Mouse (Mus musculus) skeletal muscle tissue, adult 2 months (tissue): Measurements from ENCODE around the gene Phf10.
"Not testable (repeated sequence)": the region's sequence is repeated elsewhere in the genome, so short reads cannot be mapped to it uniquely, and the experiment has no call there.

Experiments used
- DNase-seq: peaks from one replicate; pipeline ENCODE4 v3.0.0-alpha.2; 2012; ENCODE audit warnings: low read depth, low spot score

Gene Phf10

GRCm38 (mm10) chr17:14960951-14961556 is at the start of gene Phf10:
Phf10 (minus strand) TSS chr17:14961273.
- DNase-seq = not testable (repeated sequence)

- not testable (repeated sequence) for DNase-seq
Observed at GRCm38 (mm10) chr17:15009706-15010413, 48.8 kb upstream of the Phf10 start, which contains the start of gene Gm3435. Gm3435 (plus strand) TSS chr17:15010176.

GRCm38 (mm10) chr17:15009088-15009487 is 48.0 kb upstream of the Phf10 start:
- DNase-seq = not testable (repeated sequence)

- not testable (repeated sequence) for DNase-seq
Observed at GRCm38 (mm10) chr17:15000047-15000446, 39.0 kb upstream of the Phf10 start.

GRCm38 (mm10) chr17:14994140-14994539 is 33.1 kb upstream of the Phf10 start:
- DNase-seq = not testable (repeated sequence)

- not testable (repeated sequence) for DNase-seq
Observed at GRCm38 (mm10) chr17:14993139-14993832, 32.2 kb upstream of the Phf10 start.

GRCm38 (mm10) chr17:14992522-14993138 is 31.6 kb upstream of the Phf10 start:
- not testable (repeated sequence) for DNase-seq

GRCm38 (mm10) chr17:14990116-14990702 is 29.1 kb upstream of the Phf10 start:
- not testable (repeated sequence) for DNase-seq

- not testable (repeated sequence) for DNase-seq
Observed at GRCm38 (mm10) chr17:14978362-14979038, 17.4 kb upstream of the Phf10 start, which contains the start of the genes 9030025P20Rik and Gm3417. 9030025P20Rik (plus strand) TSS chr17:14978468. Gm3417 (minus strand) TSS chr17:14978790.

- not testable (repeated sequence) for DNase-seq
Observed at GRCm38 (mm10) chr17:14977718-14978361, 16.8 kb upstream of the Phf10 start.

- not testable (repeated sequence) for DNase-seq
Observed at GRCm38 (mm10) chr17:14968373-14968913, 7.4 kb upstream of the Phf10 start.

- not testable (repeated sequence) for DNase-seq
Observed at GRCm38 (mm10) chr17:14961557-14962154, 583 bp upstream of the Phf10 start.

- DNase-seq = no peak
Observed at GRCm38 (mm10) chr17:14960520-14960919, 553 bp downstream of the Phf10 start.

- no peak for DNase-seq
Observed at GRCm38 (mm10) chr17:14959979-14960378, 1.1 kb downstream of the Phf10 start.

GRCm38 (mm10) chr17:14958686-14959327 is 2.3 kb downstream of the Phf10 start:
- no peak for DNase-seq

GRCm38 (mm10) chr17:14953452-14953851 is 7.6 kb downstream of the Phf10 start:
- no peak for DNase-seq

GRCm38 (mm10) chr17:14949161-14949827 is 11.8 kb downstream of the Phf10 start:
- DNase-seq = no peak

- no peak for DNase-seq
Observed at GRCm38 (mm10) chr17:14944551-14944950, 16.5 kb downstream of the Phf10 start.

GRCm38 (mm10) chr17:14943729-14944059 is 17.4 kb downstream of the Phf10 start:
- no peak for DNase-seq
